9 mouse cellular contexts compared by ENCODE assay signal in genomic region chr16:92845244-92846225, GRCm38 (mm10). TPM values are rescaled to one million over a fixed set of nuclear protein-coding genes. Genes with fewer than 3 reads are reported as not detected.
A peak's percentile ranks its signal among the peaks of the same experiment; 100 is the strongest.
DNase-seq lines count a peak whose midpoint lies in the region; ATAC-seq and TF ChIP-seq lines count a peak whose summit lies in the region.
"Had no signal": no experiment of that assay in that cellular context is flagged by ENCODE, and none has a peak within 500 bp of the region (broad histone marks: within the 10 kb centered on the region; RNA-seq: fewer than 3 reads in every experiment).

No protein-coding gene starts in this region.

- H3K9me3 ChIP-seq in kidney, embryonic 15.5 days (replicated peaks): no peaks in the 10 kb centered on the region

- DNase-seq in kidney, adult 2 months: no peak
- DNase-seq in embryo, embryonic 11 days: peak; percentile 61
- peak; percentile 40 for DNase-seq in fibroblast of lung, adult 2 months (ENCODE audit: low read depth)
- DNase-seq in mesoderm, embryonic 11.5 days (ENCODE audit: low read depth, low spot score): peak; percentile 34
- no peak for DNase-seq in adrenal gland, adult 18-20 months (ENCODE audit: low spot score in 2 of 2)
- DNase-seq in urinary bladder, postnatal 10 days (ENCODE audit: low spot score): no peak
- DNase-seq: thymus, adult 2 months had no signal

- no peak overlapping the region for H3K27ac ChIP-seq in kidney, embryonic 15.5 days
- no peak overlapping the region for H3K27ac ChIP-seq in kidney, adult 2 months (ENCODE audit: insufficient read depth, low read depth, low read length)

- H3K4me1 ChIP-seq in kidney, embryonic 15.5 days: peaks cover 6% of the 10 kb centered on the region
- no peaks in the 10 kb centered on the region for H3K4me1 ChIP-seq in kidney, adult 2 months (ENCODE audit: control insufficient read depth, insufficient read depth, low read length)

- no peak for ATAC-seq in kidney, embryonic 15.5 days (replicated peaks; ENCODE audit: low FRiP score)
- no peak for ATAC-seq in inflammation-experienced regulatory T-cells, adult 6 months

- H3K27me3 ChIP-seq in kidney, embryonic 15.5 days: no peaks in the 10 kb centered on the region
- no peaks in the 10 kb centered on the region for H3K27me3 ChIP-seq in kidney, adult 2 months (replicated peaks; ENCODE audit: control insufficient read depth, insufficient read depth, low read length)

- no peaks in the 10 kb centered on the region for H3K36me3 ChIP-seq in kidney, embryonic 15.5 days
- no peaks in the 10 kb centered on the region for H3K36me3 ChIP-seq in kidney, adult 2 months (ENCODE audit: control insufficient read depth, insufficient read depth, low read length)

- TF ChIP-seq CTCF in kidney, adult 2 months (conservative IDR thresholded peaks at IDR 0.05; ENCODE audit: insufficient read depth, insufficient read length, low read depth, low read length): no peak

- no peak overlapping the region for H3K9ac ChIP-seq in kidney, embryonic 15.5 days

- no peak for TF ChIP-seq POLR2A in kidney, adult 2 months (IDR thresholded peaks at IDR 0.05; ENCODE audit: low read depth, low read length)

- WGBS in kidney, embryonic 15.5 days: 53% methylated on average over 26 of the region's 26 CpGs
- 59% methylated on average over 26 of the region's 26 CpGs for whole genome bisulfite sequencing in kidney, adult 2 months

- peak overlapping the region; percentile 26 for H3K4me2 ChIP-seq in kidney, embryonic 15.5 days

- H3K4me3 ChIP-seq in kidney, embryonic 15.5 days (replicated peaks): no peak overlapping the region
- H3K4me3 ChIP-seq in kidney, adult 2 months (ENCODE audit: insufficient read depth, low read depth, low read length): no peak overlapping the region

RNA-seq across cellular contexts. Expression of gene Runx1, which starts 19.6 kb away (rescaled TPM):
- 1.6 and 2.1 TPM in 2 replicates for polyA plus RNA-seq in kidney, embryonic 15.5 days (2015; fragmentation: Nextera tagmentation; extraction: Ambion mirVana)
- 1.5 and 2.2 TPM in 2 replicates for polyA plus RNA-seq in kidney, adult 2 months (2012; rRNA removed)
- total RNA-seq in adrenal gland, adult 18-20 months (2021): 1 to 10 TPM; 3.5 to 4.5 TPM
- 10 to 100 TPM; 28.0 to 47.0 (median 44.5) TPM for polyA plus RNA-seq in inflammation-experienced regulatory T-cells, adult 6 months (2017; shearing (Covaris generic))

Comparison
In these comparisons a context has a peak if more than half of its experiments do, and no peak if none do; other contexts are left out.
1. DNase-seq: peak in embryo, embryonic 11 days (single experiment), fibroblast of lung, adult 2 months (single experiment) and mesoderm, embryonic 11.5 days (single experiment); none in kidney, adult 2 months (single experiment), adrenal gland, adult 18-20 months (0 of 2) and urinary bladder, postnatal 10 days (single experiment).